Mouse (Mus musculus): ENCODE data around the gene Ppp6r1.
"Not testable (repeated sequence)": the region's sequence is repeated elsewhere in the genome, so short reads cannot be mapped to it uniquely, and the experiment has no call there.

Gene Ppp6r1

DNA sequence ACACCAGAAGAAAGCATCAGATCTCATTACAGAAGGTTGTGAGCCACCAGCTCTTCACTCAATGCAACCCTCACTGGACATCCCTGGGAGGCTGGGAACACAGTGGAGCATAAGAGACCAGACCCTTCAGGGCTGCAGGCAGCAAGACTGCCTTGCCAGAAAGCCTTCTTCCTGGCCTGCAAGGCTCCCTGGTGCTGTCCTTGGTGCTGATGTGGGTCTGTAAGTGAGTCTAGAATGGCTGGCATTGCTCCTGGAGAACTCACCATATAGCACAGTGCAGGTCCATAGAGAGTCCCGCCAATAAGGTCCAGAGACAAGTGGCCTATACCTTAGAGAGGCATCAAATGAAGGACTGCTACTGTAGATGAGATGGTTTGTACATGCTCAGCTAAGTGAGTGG, 38.8 kb downstream of the Ppp6r1 start:
- DNase-seq (ENCODE audit: low spot score in 2 of 2): no peak

DNA sequence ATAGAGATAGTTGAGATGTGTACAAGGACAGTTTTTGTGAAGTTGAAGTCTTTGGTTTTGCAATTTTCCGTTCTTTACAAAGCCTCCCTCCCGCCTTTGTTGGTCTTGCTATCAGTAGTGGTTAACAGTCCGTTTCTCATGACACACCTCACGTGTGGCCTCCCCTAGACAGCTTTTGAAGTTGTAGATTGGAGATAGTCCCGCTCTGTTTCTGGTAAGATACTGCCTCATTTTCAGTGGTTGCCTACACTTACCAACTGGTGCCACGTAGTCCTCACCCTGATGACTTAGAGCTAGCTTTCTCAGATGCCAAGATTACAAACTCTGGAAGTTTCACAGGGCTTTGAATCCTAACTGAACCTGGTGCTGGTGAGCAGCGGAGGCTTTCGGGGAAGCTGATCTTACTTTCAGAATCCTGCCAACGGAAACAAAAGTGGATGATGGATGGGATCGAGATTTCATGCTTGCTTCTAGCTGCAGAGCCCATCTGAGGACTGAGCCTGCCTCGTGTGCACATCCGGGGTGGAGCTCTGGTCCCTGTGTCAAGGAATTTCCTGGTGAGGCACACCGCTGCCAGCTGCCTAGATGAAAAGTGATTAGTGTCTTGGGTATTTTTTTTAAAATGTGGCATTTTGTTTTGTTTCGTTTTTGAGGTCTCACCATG, 44.9 kb downstream of the Ppp6r1 start:
- no peak for DNase-seq (ENCODE audit: low spot score in 2 of 2)

DNA sequence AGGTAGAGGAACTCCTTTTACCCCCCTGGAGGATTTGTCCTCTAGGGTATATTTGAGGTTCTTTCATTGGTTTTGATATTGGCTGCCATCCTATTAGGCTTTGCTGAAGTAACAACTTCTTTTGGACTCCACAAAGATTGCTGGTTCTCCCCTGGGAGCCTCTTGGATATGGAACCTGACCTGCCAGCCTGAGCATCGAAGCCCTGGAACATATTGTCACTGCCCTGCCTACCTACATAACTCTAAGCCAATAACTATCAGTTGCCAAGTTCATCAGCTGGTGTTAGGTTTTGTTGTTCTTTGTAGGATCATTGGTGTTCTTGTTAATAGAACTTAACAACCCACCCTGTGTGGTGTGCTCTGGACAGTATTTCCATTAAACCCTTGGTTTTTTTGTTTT, 45.9 kb downstream of the Ppp6r1 start:
- DNase-seq (ENCODE audit: low spot score in 2 of 2): no peak

DNA sequence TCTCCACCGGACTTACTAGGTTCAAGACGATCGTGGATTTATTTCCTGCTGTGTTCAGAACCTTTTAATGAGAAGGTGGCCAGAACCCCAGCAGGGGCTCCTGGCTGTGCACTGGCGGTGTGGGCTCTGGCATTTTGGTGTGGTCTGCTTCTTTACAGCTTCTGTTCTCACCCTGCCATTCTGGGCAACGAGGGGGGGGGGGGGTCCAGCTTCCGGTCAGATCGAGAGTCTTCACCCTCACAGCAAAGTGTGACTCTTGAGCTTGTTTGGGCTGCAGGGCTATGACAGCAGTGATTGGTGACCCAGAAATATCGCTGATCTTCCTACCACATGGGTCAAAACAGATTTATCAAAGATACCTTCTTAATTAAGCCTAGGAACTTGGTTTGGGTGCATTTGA, 46.4 kb downstream of the Ppp6r1 start:
- DNase-seq (ENCODE audit: low spot score in 2 of 2): no peak

DNA sequence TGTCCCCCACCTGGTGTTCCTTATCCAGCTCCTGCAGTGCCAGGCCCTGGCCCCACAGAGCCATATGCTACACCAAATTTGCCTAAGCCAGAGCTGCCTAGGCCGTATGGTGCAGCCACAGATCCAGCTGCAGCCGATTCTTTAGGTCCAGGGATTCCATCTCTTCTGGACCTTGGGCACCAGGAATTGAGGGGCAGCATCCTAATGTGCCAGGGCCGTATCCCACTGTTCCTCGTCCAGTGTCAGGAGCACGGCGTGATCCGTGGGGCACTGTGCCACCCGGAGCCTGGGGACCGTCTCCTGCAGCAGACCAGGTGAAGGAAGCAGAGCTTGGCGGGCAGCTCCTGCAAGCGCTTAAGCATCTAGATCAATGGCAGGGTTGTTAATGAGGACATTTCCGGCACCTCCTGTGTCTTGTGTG, 46.9 kb downstream of the Ppp6r1 start:
- DNase-seq (ENCODE audit: low spot score in 2 of 2): no peak

DNA sequence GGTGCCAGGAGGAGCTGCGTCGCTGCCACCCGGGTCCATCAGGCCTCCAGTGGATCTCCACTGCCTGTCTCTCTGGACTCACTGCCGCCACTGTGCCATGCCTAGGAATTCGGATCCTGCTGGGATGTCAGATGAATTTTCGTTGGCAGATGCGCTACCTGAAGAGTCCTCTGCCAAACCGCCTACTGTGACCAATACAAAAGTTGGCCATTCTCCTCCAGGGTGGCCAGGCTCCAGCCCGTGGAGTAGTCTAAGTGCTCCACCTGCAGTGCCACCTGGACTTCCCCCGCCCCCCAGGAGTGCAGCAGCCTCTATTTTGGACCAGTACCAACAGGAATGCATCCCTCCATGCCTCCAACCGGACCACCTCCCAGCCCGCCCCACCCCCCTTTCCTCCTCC, 47.3 kb downstream of the Ppp6r1 start:
- DNase-seq (ENCODE audit: low spot score in 2 of 2): no peak

DNA sequence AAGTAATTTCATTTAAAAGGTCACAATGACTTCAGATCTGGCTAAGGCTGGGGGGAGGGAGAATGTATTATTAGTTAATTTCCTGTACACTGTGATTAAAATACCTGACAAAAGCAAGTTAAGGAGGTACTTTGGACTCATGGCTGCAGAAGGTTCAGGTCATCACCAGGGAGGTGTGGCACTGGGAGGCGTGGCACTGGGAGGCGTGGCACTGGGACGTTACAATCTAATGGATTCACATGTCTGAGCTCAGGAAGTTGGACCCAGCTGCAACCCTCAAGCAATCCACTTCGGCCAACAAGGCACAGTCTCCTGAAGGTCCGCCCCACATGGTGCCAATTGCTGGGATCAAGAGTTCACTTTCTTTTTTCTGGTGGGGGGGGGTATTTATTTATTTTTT, 50.8 kb downstream of the Ppp6r1 start:
- no peak for DNase-seq (ENCODE audit: low spot score in 2 of 2)

DNA sequence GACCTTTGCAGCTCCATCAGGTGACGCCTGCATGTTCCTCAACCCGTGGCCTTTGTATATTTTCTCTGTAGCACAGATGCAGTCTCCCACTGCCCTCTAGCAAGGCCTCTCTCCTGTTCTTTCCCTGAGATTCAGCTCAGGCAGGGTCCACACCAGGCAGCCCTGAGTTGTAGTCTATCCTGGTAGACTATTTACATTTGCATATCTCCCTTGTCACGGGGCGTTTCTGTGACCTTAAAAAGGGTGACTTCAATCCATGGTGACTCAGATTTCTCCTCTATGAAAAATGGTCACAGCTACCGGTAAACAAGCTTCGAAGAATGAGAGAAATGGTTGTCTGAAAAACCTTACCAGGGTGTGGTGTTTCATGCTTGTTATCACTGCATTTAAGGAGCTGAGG, 54.9 kb downstream of the Ppp6r1 start, which contains the start of gene Ptprh:
Gene Ptprh, minus strand, starts transcription at position 169 of the 400 bp plus-strand sequence.
- DNase-seq (ENCODE audit: low spot score in 2 of 2): no peak

DNA sequence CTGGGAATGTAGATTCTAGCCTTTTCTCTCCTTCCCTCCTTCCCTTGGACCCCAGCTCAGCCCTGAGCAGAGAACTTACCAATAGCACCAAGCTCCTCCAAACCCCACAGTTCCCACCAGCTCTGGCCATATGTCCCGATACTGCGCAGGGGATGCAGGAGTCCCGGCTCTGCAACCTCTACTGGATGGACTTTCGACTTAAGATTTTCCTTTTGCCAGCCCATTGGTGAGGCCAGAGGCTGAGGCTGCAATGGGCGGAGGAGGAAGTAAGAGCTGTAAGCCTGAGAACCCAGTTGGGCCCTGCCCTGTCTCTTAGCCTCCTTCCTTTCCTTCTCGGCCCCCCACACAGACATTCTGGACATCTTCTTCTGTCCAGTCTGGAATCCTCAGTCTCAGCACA, 55.9 kb downstream of the Ppp6r1 start:
- no peak for DNase-seq (ENCODE audit: low spot score in 2 of 2)

DNA sequence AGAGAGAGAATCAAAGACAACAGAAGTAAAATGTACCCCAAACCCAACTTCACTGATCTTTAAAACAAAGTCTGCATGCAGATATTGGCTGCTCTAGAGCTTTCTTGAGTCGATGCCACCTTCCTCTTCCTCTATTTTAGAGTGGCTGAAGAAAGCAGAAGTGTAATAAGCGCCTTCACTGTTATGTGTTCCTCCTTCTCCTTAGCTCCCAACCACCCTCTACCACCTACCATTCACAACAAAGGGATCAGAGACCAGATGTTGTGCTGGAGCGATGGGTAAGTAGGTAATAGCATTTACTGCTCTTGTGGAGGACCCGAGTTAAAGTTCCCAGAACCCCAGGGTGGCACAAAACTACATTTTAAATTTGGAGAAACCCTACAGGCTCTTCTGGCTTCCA, 61.8 kb downstream of the Ppp6r1 start:
- not testable (repeated sequence) for DNase-seq (ENCODE audit: low spot score in 2 of 2)
